Mouse (Mus musculus) pancreas, adult 10 weeks (tissue): Measurements from ENCODE around the gene Tle2. TPM values are rescaled to one million over a fixed set of nuclear protein-coding genes. Genes with fewer than 3 reads are reported as not detected.

Experiments
- polyA plus RNA-seq: library from polyadenylated mRNA; stranded (reverse); fragments of 350-450 nt; fragmentation: Illumina TruSeq; extraction: RNeasy Lipid Tissue Mini Kit (QIAGEN cat#74804); gene quantifications from one replicate; pipeline ENCODE4 v1.2.3, GENCODE M21; 2015; ENCODE audit warnings: low read depth, low replicate concordance; ENCODE audit not compliant: insufficient read depth

Tle2 gene
- 44.6 TPM for polyA plus RNA-seq

DNA sequence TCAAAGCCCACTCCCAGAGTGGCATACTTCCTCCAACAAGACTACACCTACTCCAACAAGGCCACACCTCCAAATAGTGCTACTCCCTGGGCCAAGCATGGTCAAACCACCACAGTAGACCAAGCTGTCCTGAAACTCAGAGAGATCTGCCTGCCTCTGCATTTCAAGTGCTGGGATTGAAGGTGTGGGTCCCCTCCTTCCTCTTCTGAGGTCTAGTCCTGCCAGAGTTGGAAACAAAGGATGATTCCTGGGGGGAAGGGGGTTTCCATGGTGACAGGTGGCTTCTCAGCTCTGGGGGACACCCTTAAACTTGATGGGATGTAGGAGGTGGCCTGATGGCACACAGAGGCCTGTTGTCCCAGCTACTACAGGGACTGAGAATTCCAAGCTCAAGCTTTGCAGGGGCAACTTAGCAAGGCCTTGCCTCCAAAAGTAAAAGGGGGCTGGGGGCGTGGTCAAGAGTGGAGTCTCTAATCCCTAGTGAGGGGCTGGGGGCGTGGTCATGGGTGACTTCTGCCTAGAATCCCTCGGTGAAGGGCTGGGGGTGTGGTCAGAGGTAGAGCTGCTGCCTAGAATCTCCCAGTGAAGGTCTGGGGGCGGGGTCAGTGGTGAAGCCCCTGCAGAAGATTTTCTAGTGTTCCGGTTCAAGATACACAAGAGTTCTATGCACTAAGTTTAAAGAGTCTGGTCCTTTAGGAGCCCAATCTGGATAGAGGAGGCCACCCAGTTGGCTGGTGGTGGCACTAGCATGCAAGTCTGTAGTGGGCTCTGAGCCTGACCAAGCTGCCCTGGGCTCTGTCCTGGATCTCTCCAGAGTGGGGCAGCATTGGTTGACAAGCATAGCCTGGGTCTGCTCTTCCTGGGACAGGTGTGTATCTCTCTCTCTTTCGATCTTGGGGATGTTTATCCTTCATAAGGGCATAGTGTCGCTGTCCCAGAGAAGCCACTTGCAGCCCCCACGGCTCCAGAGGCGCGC lies at the start of gene Tle2:
Gene Tle2, plus strand, starts transcription at position 481 of the 976 bp plus-strand sequence.

DNA sequence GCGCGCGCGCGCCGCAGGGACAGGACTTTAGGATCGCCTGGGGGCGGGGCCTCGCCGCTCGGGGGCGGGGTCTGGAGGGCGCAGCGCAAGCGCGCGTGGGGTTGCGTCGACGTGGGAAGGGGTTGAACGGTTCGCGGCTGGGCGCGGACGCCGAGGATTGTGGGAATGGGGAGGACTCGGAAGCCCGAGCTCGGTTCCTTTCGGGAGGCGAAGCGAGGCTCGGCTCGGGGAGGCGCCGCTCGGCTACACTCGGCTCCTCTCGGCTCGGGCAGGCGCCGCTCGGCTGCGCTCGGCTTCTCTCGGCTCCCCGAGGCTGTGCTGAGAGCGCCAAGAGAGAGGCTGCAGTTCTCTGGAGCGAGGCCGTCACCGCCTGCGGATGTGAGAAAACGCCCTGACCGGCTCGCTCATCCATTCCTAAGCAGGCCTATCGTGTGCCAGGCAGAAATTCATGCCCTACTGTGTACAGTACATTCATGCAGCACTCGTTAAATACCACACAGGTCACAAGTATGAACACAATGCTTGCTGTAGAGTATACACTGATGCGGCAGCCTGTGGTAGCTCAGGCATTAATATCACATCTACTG lies 29.1 kb upstream of the Tle2 start, which contains the start of gene Gna11:
Gene Gna11, minus strand, starts transcription at position 30 of the 587 bp plus-strand sequence.

DNA sequence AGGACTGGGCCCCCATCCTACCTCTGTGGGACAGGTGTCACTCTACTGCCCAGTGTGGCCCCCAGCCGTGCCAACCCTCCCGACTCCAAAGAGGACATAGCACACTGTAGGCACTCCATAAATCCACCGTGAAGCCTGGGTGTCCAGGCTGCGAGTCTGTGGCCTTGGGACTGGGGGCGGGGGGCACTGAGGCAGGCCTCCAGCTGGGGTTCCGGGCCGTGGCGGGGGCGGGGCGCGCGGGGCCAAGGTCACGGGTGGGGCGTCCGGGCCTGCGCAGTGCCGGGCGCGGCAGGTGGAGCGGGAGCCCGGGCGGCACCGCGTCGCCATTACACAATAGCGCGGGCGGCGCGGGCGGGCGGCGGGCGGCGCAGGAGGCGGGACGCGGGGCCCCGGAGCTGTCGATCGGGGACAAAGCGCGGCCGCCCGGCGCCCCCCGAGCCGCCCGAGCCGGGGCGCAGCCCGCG lies 15.2 kb upstream of the Tle2 start, which contains the start of gene Aes:
Gene Aes, plus strand, starts transcription at position 326 of the 464 bp plus-strand sequence.

GRCm38 (mm10) chr10:81600738-81601203 lies 26.4 kb downstream of the Tle2 start, which contains the start of gene Tle6:
TSS of gene Tle6 (minus strand) at chr10:81601073.

GRCm38 (mm10) chr10:81605974-81606751 lies 31.8 kb downstream of the Tle2 start, which contains the start of gene BC025920:
TSS of gene BC025920 (plus strand) at chr10:81606270.

GRCm38 (mm10) chr10:81626994-81627835 lies 52.9 kb downstream of the Tle2 start, which contains the start of gene Sirt6:
TSS of gene Sirt6 (minus strand) at chr10:81627797.

GRCm38 (mm10) chr10:81628390-81628789 lies 54.0 kb downstream of the Tle2 start, which contains the start of gene Ankrd24:
TSS of gene Ankrd24 (plus strand) at chr10:81628540.

Other genes with a start within 250 kb of the Tle2 start
- 3.4 TPM for gene Tbxa2r, start 245.8 kb upstream of the Tle2 start, polyA plus RNA-seq
- 1.4 TPM for gene Gipc3, start 231.3 kb upstream of the Tle2 start, polyA plus RNA-seq
- gene Hmg20b, start 224.1 kb upstream of the Tle2 start, polyA plus RNA-seq, result 22.8 TPM
- gene Mfsd12, start 217.1 kb upstream of the Tle2 start, polyA plus RNA-seq, result 1.9 TPM
- not detected for gene 4930404N11Rik, start 208.7 kb upstream of the Tle2 start, polyA plus RNA-seq
- 5.1 TPM for gene Fzr1, start 196.0 kb upstream of the Tle2 start, polyA plus RNA-seq
- 9.1 TPM for gene Dohh, start 190.1 kb upstream of the Tle2 start, polyA plus RNA-seq
- gene Gm48551, start 190.1 kb upstream of the Tle2 start, polyA plus RNA-seq, result 2.6 TPM
- 3.4 TPM for gene Gm48552, start 185.6 kb upstream of the Tle2 start, polyA plus RNA-seq
- gene Smim24, start 181.5 kb upstream of the Tle2 start, polyA plus RNA-seq, result 23.5 TPM
- 11.0 TPM for gene Nfic, start 118.9 kb upstream of the Tle2 start, polyA plus RNA-seq
- gene Celf5, start 91.9 kb upstream of the Tle2 start, polyA plus RNA-seq, result 0.76 TPM
- gene Ncln, start 78.2 kb upstream of the Tle2 start, polyA plus RNA-seq, result 25.2 TPM
- 1.3 TPM for gene S1pr4, start 74.4 kb upstream of the Tle2 start, polyA plus RNA-seq
- not detected for gene Gna15, start 50.3 kb upstream of the Tle2 start, polyA plus RNA-seq
- gene Gna11, start 29.4 kb upstream of the Tle2 start, polyA plus RNA-seq, result 17.4 TPM
- gene Aes, start 15.1 kb upstream of the Tle2 start, polyA plus RNA-seq, result 218 TPM
- 236 TPM for gene Tle6, start 26.5 kb downstream of the Tle2 start, polyA plus RNA-seq
- 0.87 TPM for gene BC025920, start 31.7 kb downstream of the Tle2 start, polyA plus RNA-seq
- gene Sirt6, start 53.2 kb downstream of the Tle2 start, polyA plus RNA-seq, result 5.6 TPM
- gene Ankrd24, start 54.0 kb downstream of the Tle2 start, polyA plus RNA-seq, result 62.0 TPM
- gene Gm10778, start 74.5 kb downstream of the Tle2 start, polyA plus RNA-seq, result 0.66 TPM
- 1.2 TPM for gene Zfp433, start 130.3 kb downstream of the Tle2 start, polyA plus RNA-seq
- 2.0 TPM for gene Gm3055, start 196.6 kb downstream of the Tle2 start, polyA plus RNA-seq
- gene Gm4767, start 237.6 kb downstream of the Tle2 start, polyA plus RNA-seq, result not detected